Mouse (Mus musculus) ES-E14 (cell line): ENCODE measurements at regions not wholly inside any gene's neighbourhood (a gene's known extent, or its start where the extent isn't known, plus 50 kb on each side); places are given as distances from the start of the nearest gene placed in this dataset.

Experiments
- CHD2 ChIP-seq: IDR thresholded peaks from 2 replicates; pipeline ENCODE4 v1.6.1; 2014; ENCODE audit warnings: mild to moderate bottlenecking, low read depth, low read length, inconsistent platforms
- HCFC1 ChIP-seq: IDR thresholded peaks from 2 replicates; pipeline ENCODE4 v1.6.1; 2012; ENCODE audit warnings: low read length, inconsistent platforms, borderline replicate concordance; ENCODE audit not compliant: insufficient read depth
- ZNF384 ChIP-seq: IDR thresholded peaks from 2 replicates; pipeline ENCODE4 v1.6.1; 2012; ENCODE audit warnings: low read depth, low read length, inconsistent platforms

DNA sequence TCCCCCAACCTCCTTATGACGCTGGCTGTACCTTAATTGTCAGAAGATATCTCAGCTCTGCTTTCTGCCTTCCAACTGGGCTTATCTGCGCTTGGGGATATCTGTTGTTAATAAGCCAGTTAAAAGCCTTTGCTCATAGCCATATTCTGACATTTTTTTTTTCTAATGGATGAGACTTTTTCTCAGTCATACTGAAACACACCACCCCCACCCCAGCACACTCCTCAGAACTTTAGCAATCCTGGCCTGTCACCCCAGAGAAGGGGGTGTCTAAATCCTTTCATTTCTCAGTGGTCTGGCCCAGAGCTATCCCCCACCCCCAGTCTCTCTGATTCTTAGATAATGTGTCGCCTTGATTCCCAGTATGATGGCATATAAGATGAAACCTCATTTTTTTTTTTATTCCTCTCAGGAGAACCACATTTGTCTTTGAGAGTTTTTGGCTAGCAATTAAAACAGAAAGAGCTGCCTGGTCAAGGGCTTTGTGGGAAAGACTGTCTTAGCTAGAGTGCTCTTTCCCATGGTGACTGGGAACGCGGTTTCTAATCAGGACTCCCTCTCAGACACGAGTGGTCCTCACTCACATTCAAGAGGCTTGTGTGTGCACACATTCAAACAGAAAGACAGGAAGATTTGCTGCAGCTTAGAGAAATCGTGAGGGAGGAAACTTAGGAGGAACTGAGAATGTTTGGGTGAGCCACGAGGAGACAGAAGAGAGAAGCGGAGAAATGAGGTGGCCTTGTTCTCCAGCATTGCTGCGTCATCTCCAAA is 93.2 kb upstream of the S1pr3 start:
- TF ChIP-seq CHD2 (no peak), HCFC1 (no peak), ZNF384 (no peak)
